Mouse (Mus musculus) olfactory bulb, adult 2 months (tissue): Measurements from ENCODE around the gene Tbc1d25.

Source experiments
- CTCF ChIP-seq: fragments of 200-500 bp; IDR thresholded peaks from 2 replicates; pipeline ENCODE4 v1.5.1; 2012; ENCODE audit warnings: low read depth, mild to moderate bottlenecking, low read length, moderate library complexity; ENCODE audit not compliant: insufficient read depth
- POLR2A ChIP-seq: fragments of 200-500 bp; IDR thresholded peaks from 2 replicates; pipeline ENCODE4 v1.6.1; 2012; ENCODE audit warnings: mild to moderate bottlenecking, low read depth, low read length, moderate library complexity; ENCODE audit not compliant: insufficient read depth

- TF ChIP-seq CTCF: no peak
- TF ChIP-seq POLR2A: no peak
These were observed 46.3 kb upstream of the Tbc1d25 start for GRCm38 (mm10) chrX:8222296-8222677.
